Mouse (Mus musculus) heart, embryonic 12.5 days (tissue): Measurements from ENCODE around the gene Fibcd1. TPM values are rescaled to one million over a fixed set of nuclear protein-coding genes. Genes with fewer than 3 reads are reported as not detected.

Experiments used
- ATAC-seq: fragments of 200-750 bp; cut with Nextera tagmentation; 2 replicates; pipeline ENCODE4 v1.8.0; 2017; ENCODE audit warnings: moderate TSS enrichment, moderate library complexity; ENCODE audit not compliant: insufficient number of reproducible peaks, low FRiP score
- H3K27ac ChIP-seq: fragments of 300-500 bp; sonication (generic); 2 replicates; pipeline ENCODE4 v1.5.1; 2016; ENCODE audit warnings: mild to moderate bottlenecking, moderate library complexity; ENCODE audit not compliant: poor library complexity, severe bottlenecking
- H3K27me3 ChIP-seq: fragments of 300-500 bp; sonication (generic); replicated peaks from 2 replicates; pipeline ENCODE4 v1.6.1; 2016; ENCODE audit warnings: mild to moderate bottlenecking, moderate library complexity
- H3K36me3 ChIP-seq: fragments of 300-500 bp; sonication (generic); 2 replicates; pipeline ENCODE4 v1.6.1; 2016; ENCODE audit warnings: mild to moderate bottlenecking, moderate library complexity
- H3K4me1 ChIP-seq: fragments of 300-500 bp; sonication (generic); replicated peaks from 2 replicates; pipeline ENCODE4 v1.6.1; 2016; ENCODE audit warnings: mild to moderate bottlenecking
- H3K4me2 ChIP-seq: fragments of 300-500 bp; sonication (generic); 2 replicates; pipeline ENCODE4 v1.6.1; 2016; ENCODE audit warnings: mild to moderate bottlenecking, moderate library complexity
- H3K4me3 ChIP-seq: fragments of 300-500 bp; sonication (generic); 2 replicates; pipeline ENCODE4 v1.5.1; 2016; ENCODE audit warnings: mild to moderate bottlenecking
- H3K9ac ChIP-seq: fragments of 300-500 bp; sonication (generic); 2 replicates; pipeline ENCODE4 v1.6.1; 2016; ENCODE audit warnings: mild to moderate bottlenecking, moderate library complexity
- H3K9me3 ChIP-seq: fragments of 300-500 bp; sonication (generic); replicated peaks from 2 replicates; pipeline ENCODE4 v1.6.1; 2016; ENCODE audit warnings: mild to moderate bottlenecking, moderate library complexity
- WGBS: fragments of 180-500 bp; shearing (Covaris S2); methylation state at CpG from one replicate; pipeline ENCODE4 v1.1.7; 2016; 5-methylcytosine and 5-hydroxymethylcytosine counted together
- polyA plus RNA-seq: library from polyadenylated mRNA; unstranded; fragments of >200 nt; fragmentation: Nextera tagmentation; extraction: Ambion mirVana; gene quantifications from 2 replicates; pipeline ENCODE4 v1.2.1, GENCODE M21; 2016

Fibcd1 gene
- polyA plus RNA-seq, 1 experiment from 2014 or later = 0.08 TPM

GRCm38 (mm10) chr2:31827877-31828276, 17.9 kb downstream of the Fibcd1 start:
- no peaks in the 10 kb centered on the region for H3K9me3 ChIP-seq
- H3K9ac ChIP-seq = no peak overlapping the region
- H3K4me2 ChIP-seq = no peak overlapping the region
- H3K4me1 ChIP-seq = peaks cover 17% of the 10 kb centered on the region
- H3K27ac ChIP-seq = no peak overlapping the region
- WGBS = 48% methylated on average over 7 of the region's 7 CpGs
- no peaks in the 10 kb centered on the region for H3K36me3 ChIP-seq
- peaks cover 44% of the 10 kb centered on the region for H3K27me3 ChIP-seq
- H3K4me3 ChIP-seq = no peak overlapping the region
- no peak for ATAC-seq

- Histone ChIP-seq H3K4me3 (no peak overlapping the region), H3K36me3 (no peaks in the 10 kb centered on the region), H3K27me3 (peaks cover 54% of the 10 kb centered on the region), H3K9ac (no peak overlapping the region), H3K4me1 (peaks cover 26% of the 10 kb centered on the region), H3K9me3 (no peaks in the 10 kb centered on the region), H3K4me2 (no peak overlapping the region), H3K27ac (no peak overlapping the region)
- ATAC-seq = no peak
- WGBS = 81% methylated on average over 14 of the region's 14 CpGs
Measured at GRCm38 (mm10) chr2:31826094-31827085, 19.4 kb downstream of the Fibcd1 start.

GRCm38 (mm10) chr2:31825469-31825911, 20.3 kb downstream of the Fibcd1 start:
- 74% methylated on average over 16 of the region's 16 CpGs for WGBS
- Histone ChIP-seq H3K4me2 (no peak overlapping the region), H3K27me3 (peaks cover 63% of the 10 kb centered on the region), H3K36me3 (no peaks in the 10 kb centered on the region), H3K9ac (no peak overlapping the region), H3K9me3 (no peaks in the 10 kb centered on the region), H3K27ac (no peak overlapping the region), H3K4me3 (no peak overlapping the region), H3K4me1 (peaks cover 26% of the 10 kb centered on the region)
- ATAC-seq = no peak

DNA sequence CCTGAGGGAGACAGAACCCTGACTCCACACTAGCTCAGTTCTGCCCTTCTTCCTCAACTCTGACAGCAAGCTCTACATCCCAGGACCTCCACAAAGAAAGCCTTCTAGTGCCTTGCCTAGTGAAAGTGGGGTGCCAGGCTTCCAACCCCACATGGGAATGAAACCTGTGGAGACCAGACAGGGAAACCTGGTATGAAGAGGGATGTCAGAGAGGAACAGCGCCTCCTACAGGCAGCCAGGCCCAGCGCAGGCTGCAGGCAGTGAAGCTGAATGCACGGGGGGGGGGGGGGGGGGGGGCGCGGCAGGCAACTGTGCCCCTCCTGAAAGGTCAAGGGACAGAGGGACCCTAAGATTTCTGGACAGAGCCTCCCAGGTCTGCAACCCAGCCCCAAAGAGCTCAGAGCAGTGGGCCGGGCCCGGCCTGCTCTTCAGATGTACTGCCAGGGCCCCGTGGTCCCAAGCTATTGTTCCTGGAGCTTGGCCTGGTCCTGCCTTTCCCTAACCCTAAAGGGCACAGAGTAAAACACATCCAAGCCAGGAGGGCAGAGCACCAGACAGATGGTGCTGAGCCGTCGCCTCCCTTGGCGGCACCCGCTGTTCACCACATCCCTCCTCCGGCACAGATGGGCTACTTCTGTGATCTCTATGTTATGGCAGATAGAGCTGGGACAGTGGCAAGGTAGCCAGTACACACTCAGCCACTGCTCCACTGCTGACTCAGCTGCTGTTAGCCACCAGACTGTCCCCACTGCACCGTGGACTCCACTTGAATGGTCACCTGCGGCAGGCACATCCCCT, 21.7 kb downstream of the Fibcd1 start:
- Histone ChIP-seq H3K4me2 (no peak overlapping the region), H3K9me3 (no peaks in the 10 kb centered on the region), H3K27ac (no peak overlapping the region), H3K4me3 (no peak overlapping the region), H3K27me3 (peaks cover 66% of the 10 kb centered on the region), H3K4me1 (peaks cover 26% of the 10 kb centered on the region), H3K36me3 (no peaks in the 10 kb centered on the region), H3K9ac (no peak overlapping the region)
- 73% methylated on average over 14 of the region's 15 CpGs for WGBS
- no peak for ATAC-seq

GRCm38 (mm10) chr2:31822524-31823371, 23.1 kb downstream of the Fibcd1 start:
- WGBS = 12% methylated on average over 39 of the region's 39 CpGs
- peaks cover 69% of the 10 kb centered on the region for H3K27me3 ChIP-seq
- no peak overlapping the region for H3K27ac ChIP-seq
- H3K9ac ChIP-seq = peak overlapping the region; percentile 39; the same call in 1 of the 2 replicates
- peaks cover 20% of the 10 kb centered on the region for H3K4me1 ChIP-seq
- no peaks in the 10 kb centered on the region for H3K36me3 ChIP-seq
- ATAC-seq = peak; percentile 31; the same call in 1 of the 2 replicates
- no peaks in the 10 kb centered on the region for H3K9me3 ChIP-seq
- peak overlapping the region; percentile 30 for H3K4me3 ChIP-seq
- peak overlapping the region; percentile 67 for H3K4me2 ChIP-seq

DNA sequence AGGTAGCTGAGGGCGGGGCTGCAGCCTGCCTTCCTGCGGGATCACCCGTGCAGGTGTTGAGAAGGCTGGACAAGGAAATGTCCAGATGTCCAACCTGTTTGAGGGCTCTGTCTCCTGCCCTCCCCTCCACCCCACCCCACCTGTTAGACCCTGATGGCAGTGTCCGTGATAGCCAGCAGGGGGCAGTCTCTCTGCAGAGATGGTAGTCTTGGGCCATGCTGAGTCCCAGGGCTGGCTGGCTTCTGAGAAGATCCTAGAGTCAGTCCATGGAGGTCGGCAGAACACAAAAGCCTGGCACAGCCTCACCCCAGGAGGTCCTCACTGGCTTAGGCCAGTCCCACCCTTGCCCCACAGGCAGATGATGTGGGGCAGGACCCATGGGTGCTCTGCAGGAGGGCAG, 30.4 kb downstream of the Fibcd1 start:
- 24% methylated on average over 5 of the region's 5 CpGs for WGBS
- H3K4me3 ChIP-seq = no peak overlapping the region
- H3K4me1 ChIP-seq = peaks cover 1% of the 10 kb centered on the region; the same call in 1 of the 2 replicates
- no peak overlapping the region for H3K27ac ChIP-seq
- ATAC-seq = no peak
- no peak overlapping the region for H3K4me2 ChIP-seq
- H3K36me3 ChIP-seq = no peaks in the 10 kb centered on the region
- H3K9me3 ChIP-seq = no peaks in the 10 kb centered on the region
- H3K9ac ChIP-seq = no peak overlapping the region
- peaks cover 67% of the 10 kb centered on the region for H3K27me3 ChIP-seq

GRCm38 (mm10) chr2:31814699-31815098, 31.1 kb downstream of the Fibcd1 start:
- Histone ChIP-seq H3K9me3 (no peaks in the 10 kb centered on the region), H3K4me2 (no peak overlapping the region), H3K9ac (no peak overlapping the region), H3K36me3 (no peaks in the 10 kb centered on the region), H3K27ac (no peak overlapping the region), H3K4me3 (no peak overlapping the region), H3K4me1 (peaks cover 7% of the 10 kb centered on the region), H3K27me3 (peaks cover 66% of the 10 kb centered on the region)
- ATAC-seq = no peak
- 69% methylated on average over 7 of the region's 7 CpGs for WGBS

- H3K9ac ChIP-seq = no peak overlapping the region
- H3K36me3 ChIP-seq = no peaks in the 10 kb centered on the region
- no peak overlapping the region for H3K4me2 ChIP-seq
- 74% methylated on average over 4 of the region's 4 CpGs for WGBS
- H3K4me3 ChIP-seq = no peak overlapping the region
- no peak for ATAC-seq
- H3K27ac ChIP-seq = no peak overlapping the region
- peaks cover 14% of the 10 kb centered on the region for H3K4me1 ChIP-seq
- peaks cover 67% of the 10 kb centered on the region for H3K27me3 ChIP-seq
- no peaks in the 10 kb centered on the region for H3K9me3 ChIP-seq
Measured at GRCm38 (mm10) chr2:31813641-31814040, 32.2 kb downstream of the Fibcd1 start.

DNA sequence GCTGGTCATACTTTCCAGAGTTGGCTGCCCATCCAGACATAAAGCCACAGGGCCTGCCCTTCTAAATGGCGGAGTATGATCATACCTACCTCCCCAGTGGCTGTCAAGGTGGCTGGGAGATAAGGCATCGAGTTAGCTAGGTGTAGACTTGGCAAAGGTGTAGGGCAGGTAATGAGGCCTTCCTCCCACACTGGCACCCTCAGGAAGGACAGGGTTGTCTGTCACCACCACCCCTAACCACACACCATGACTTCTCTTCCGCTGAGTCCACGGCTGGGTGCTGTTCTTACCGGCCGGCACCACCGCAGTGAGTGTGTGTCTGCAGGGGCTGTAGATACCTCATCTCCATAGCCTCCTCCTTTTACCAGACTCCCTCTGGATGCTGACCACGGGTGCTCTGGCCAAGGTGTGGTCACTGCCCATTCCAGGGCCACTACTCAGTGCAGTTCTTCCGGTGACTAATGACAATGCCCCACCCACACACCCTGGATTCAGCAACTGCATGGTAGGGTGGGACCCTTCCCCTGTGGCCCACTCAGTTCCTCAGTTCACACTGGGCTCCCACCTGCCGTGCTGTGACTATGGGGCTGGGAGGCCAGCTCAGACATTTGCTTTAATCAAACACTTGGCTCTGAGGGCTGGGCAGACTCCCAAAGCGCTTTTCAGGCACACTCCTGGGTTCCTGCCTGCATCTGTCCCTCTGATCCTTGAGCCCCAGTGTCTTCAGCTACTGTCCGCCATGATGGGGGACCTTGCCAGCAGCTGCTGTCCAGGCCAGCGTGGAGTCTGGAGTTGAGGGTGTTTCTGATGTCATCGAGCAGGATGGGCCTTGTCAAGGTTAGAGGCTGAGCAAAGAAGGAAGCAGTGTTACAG, 34.5 kb downstream of the Fibcd1 start:
- Histone ChIP-seq H3K36me3 (no peaks in the 10 kb centered on the region), H3K4me2 (no peak overlapping the region), H3K27ac (no peak overlapping the region), H3K27me3 (peaks cover 45% of the 10 kb centered on the region), H3K4me1 (peaks cover 20% of the 10 kb centered on the region), H3K9me3 (no peaks in the 10 kb centered on the region), H3K9ac (no peak overlapping the region), H3K4me3 (no peak overlapping the region)
- no peak for ATAC-seq
- 74% methylated on average over 14 of the region's 14 CpGs for WGBS

GRCm38 (mm10) chr2:31810444-31810843, 35.4 kb downstream of the Fibcd1 start, which contains the start of gene Qrfp:
TSS of gene Qrfp (minus strand) at chr2:31810580.
- H3K4me1 ChIP-seq = peaks cover 20% of the 10 kb centered on the region
- no peak for ATAC-seq
- 0 out of 2 replicates have a peak, but pooled peaks cover 2% of the 10 kb centered on the region for H3K36me3 ChIP-seq
- H3K9me3 ChIP-seq = no peaks in the 10 kb centered on the region
- peaks cover 37% of the 10 kb centered on the region for H3K27me3 ChIP-seq
- H3K9ac ChIP-seq = no peak within 1 kb of the TSS
- H3K4me2 ChIP-seq = no peak within 1 kb of the TSS
- 48% methylated on average over 12 of the region's 12 CpGs for WGBS
- H3K4me3 ChIP-seq = no peak within 1 kb of the TSS
- H3K27ac ChIP-seq = no peak within 1 kb of the TSS
